Mouse (Mus musculus) bone marrow, adult 2 months (tissue): Measurements from ENCODE around the gene Cnst. TPM values are rescaled to one million over a fixed set of nuclear protein-coding genes. Genes with fewer than 3 reads are reported as not detected.
A peak's percentile ranks its signal among the peaks of the same experiment; 100 is the strongest.
"Not testable (repeated sequence)": the region's sequence is repeated elsewhere in the genome, so short reads cannot be mapped to it uniquely, and the experiment has no call there.

Source experiments
- H3K27ac ChIP-seq: fragments of 200-500 bp; 2 replicates; pipeline ENCODE4 v1.5.1; 2012; ENCODE audit warnings: low read depth, mild to moderate bottlenecking, control low read depth, inconsistent platforms, low read length; ENCODE audit not compliant: control insufficient read depth, poor library complexity, insufficient read depth
- H3K4me1 ChIP-seq: fragments of 200-500 bp; 2 replicates; pipeline ENCODE4 v1.6.1; 2011; ENCODE audit warnings: low read length; ENCODE audit not compliant: control insufficient read depth, insufficient read depth
- H3K4me3 ChIP-seq: fragments of 200-500 bp; replicated peaks from 2 replicates; pipeline ENCODE3; 2011; ENCODE audit warnings: mild to moderate bottlenecking, low read depth, low read length, control low read depth; ENCODE audit not compliant: control insufficient read depth
- CTCF ChIP-seq: fragments of 200-500 bp; IDR thresholded peaks from 2 replicates; pipeline ENCODE4 v1.5.1; 2011; ENCODE audit warnings: low read length, control low read depth; ENCODE audit not compliant: control insufficient read depth, insufficient read depth
- POLR2A ChIP-seq: fragments of 200-500 bp; IDR thresholded peaks from 2 replicates; pipeline ENCODE4 v1.6.1; 2011; ENCODE audit warnings: low read depth, mild to moderate bottlenecking, control low read depth, low read length, borderline replicate concordance; ENCODE audit not compliant: control insufficient read depth
- WGBS: fragments of 180-500 bp; shearing (Covaris S2); methylation state at CpG from one replicate; pipeline ENCODE4 v1.1.7; 2018; 5-methylcytosine and 5-hydroxymethylcytosine counted together
- polyA plus RNA-seq: library from polyadenylated mRNA; stranded (reverse); fragments of >200 nt; gene quantifications from 2 replicates; pipeline ENCODE4 v1.2.4, GENCODE M21; 2011; ENCODE audit warnings: low replicate concordance; ENCODE audit not compliant: missing spikeins, insufficient read depth, insufficient read length

The Cnst gene
- polyA plus RNA-seq, 1 experiment: 25.1 TPM

- TF ChIP-seq CTCF (no peak), POLR2A (no peak)
- H3K4me1 ChIP-seq: no peaks in the 10 kb centered on the region
- H3K27ac ChIP-seq: no peak overlapping the region
- WGBS: 85% methylated on average over 5 of the region's 5 CpGs
- H3K4me3 ChIP-seq: no peak overlapping the region
Measured at GRCm38 (mm10) chr1:179629276-179629675, 83.1 kb downstream of the Cnst start.

- Histone ChIP-seq H3K4me1 (no peaks in the 10 kb centered on the region), H3K27ac (no peak overlapping the region), H3K4me3 (no peak overlapping the region)
- TF ChIP-seq POLR2A (no peak), CTCF (no peak)
- WGBS: 47% methylated on average over 11 of the region's 11 CpGs
Measured at GRCm38 (mm10) chr1:179632746-179633413, 86.7 kb downstream of the Cnst start.

GRCm38 (mm10) chr1:179633414-179633752 is 87.2 kb downstream of the Cnst start:
- Histone ChIP-seq H3K4me1 (no peaks in the 10 kb centered on the region), H3K27ac (no peak overlapping the region), H3K4me3 (no peak overlapping the region)
- WGBS: 13% methylated on average over 1 of the region's 1 CpGs
- no peak for TF ChIP-seq POLR2A
- peak; percentile 32; the same call in 1 of the 2 replicates for TF ChIP-seq CTCF

GRCm38 (mm10) chr1:179634159-179634558 is 88.0 kb downstream of the Cnst start:
- TF ChIP-seq POLR2A: no peak
- no peaks in the 10 kb centered on the region for H3K4me1 ChIP-seq
- WGBS: 86% methylated on average over 3 of the region's 3 CpGs
- H3K27ac ChIP-seq: no peak overlapping the region
- no peak overlapping the region for H3K4me3 ChIP-seq

- Histone ChIP-seq H3K4me3 (no peak overlapping the region), H3K27ac (no peak overlapping the region), H3K4me1 (no peaks in the 10 kb centered on the region)
- WGBS: 68% methylated on average over 4 of the region's 4 CpGs
- TF ChIP-seq POLR2A: no peak
- TF ChIP-seq CTCF: no peak
Measured at GRCm38 (mm10) chr1:179642726-179643125, 96.6 kb downstream of the Cnst start.

GRCm38 (mm10) chr1:179644151-179644550 is 98.0 kb downstream of the Cnst start:
- no peak for TF ChIP-seq POLR2A
- no peak for TF ChIP-seq CTCF
- no peak overlapping the region for H3K4me3 ChIP-seq
- no peak overlapping the region for H3K27ac ChIP-seq
- no peaks in the 10 kb centered on the region for H3K4me1 ChIP-seq
- WGBS: 80% methylated on average over 3 of the region's 3 CpGs

GRCm38 (mm10) chr1:179645101-179645979 is 99.2 kb downstream of the Cnst start:
- Histone ChIP-seq H3K4me3 (no peak overlapping the region), H3K27ac (no peak overlapping the region), H3K4me1 (no peaks in the 10 kb centered on the region)
- WGBS: 60% methylated on average over 13 of the region's 13 CpGs
- TF ChIP-seq POLR2A (no peak), CTCF (peak; percentile 76)

- no peak overlapping the region for H3K4me3 ChIP-seq
- TF ChIP-seq POLR2A (no peak), CTCF (no peak)
- no peak overlapping the region for H3K27ac ChIP-seq
- 22% methylated on average over 4 of the region's 4 CpGs for WGBS
- no peaks in the 10 kb centered on the region for H3K4me1 ChIP-seq
Measured at GRCm38 (mm10) chr1:179645980-179646268, 99.8 kb downstream of the Cnst start.

- 75% methylated on average over 4 of the region's 5 CpGs for WGBS
Measured at GRCm38 (mm10) chr1:179648678-179649077, 102.5 kb downstream of the Cnst start.

More at GRCm38 (mm10) chr1:179648678-179649077, 102.5 kb downstream of the Cnst start:
- not testable (repeated sequence) for H3K4me1 ChIP-seq, H3K27ac ChIP-seq, H3K4me3 ChIP-seq
